Mouse (Mus musculus) ZHBTc4 (cell line): ENCODE results near the gene Fam205c.
A peak's percentile ranks its signal among the peaks of the same experiment; 100 is the strongest.

Experiments
- DNase-seq: peaks from one replicate; pipeline ENCODE4 v3.0.0-alpha.2; 2011; ENCODE audit warnings: low read depth, low spot score

Gene Fam205c

GRCm38 (mm10) chr4:42874134-42874533 lies at the start of gene Fam205c:
Gene Fam205c (minus strand): TSS chr4:42874234.
- no peak for DNase-seq

- no peak for DNase-seq
Observed at GRCm38 (mm10) chr4:42922461-42922860, 48.4 kb upstream of the Fam205c start.

GRCm38 (mm10) chr4:42922056-42922455 lies 48.0 kb upstream of the Fam205c start:
- no peak for DNase-seq

GRCm38 (mm10) chr4:42921536-42921935 lies 47.5 kb upstream of the Fam205c start:
- no peak for DNase-seq

DNA sequence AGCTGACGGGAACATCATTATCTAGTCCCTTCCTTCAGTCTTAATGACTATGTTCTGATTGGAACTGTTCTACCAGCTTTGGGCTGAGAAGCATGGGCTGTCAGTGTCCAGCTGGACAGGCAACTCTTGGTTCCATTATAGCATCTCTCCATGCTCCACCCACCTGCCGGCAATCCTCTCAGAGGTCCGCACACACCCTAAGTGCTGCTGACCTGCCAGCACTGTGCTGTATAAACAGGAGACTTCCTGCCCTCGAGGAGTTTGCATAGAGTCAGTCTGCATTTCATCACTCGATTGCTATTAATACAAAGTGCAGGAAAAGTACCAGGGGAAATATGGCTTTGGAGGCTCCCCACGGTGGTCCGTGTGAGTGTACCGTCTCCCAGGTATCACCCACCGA lies 46.7 kb upstream of the Fam205c start:
- no peak for DNase-seq

DNA sequence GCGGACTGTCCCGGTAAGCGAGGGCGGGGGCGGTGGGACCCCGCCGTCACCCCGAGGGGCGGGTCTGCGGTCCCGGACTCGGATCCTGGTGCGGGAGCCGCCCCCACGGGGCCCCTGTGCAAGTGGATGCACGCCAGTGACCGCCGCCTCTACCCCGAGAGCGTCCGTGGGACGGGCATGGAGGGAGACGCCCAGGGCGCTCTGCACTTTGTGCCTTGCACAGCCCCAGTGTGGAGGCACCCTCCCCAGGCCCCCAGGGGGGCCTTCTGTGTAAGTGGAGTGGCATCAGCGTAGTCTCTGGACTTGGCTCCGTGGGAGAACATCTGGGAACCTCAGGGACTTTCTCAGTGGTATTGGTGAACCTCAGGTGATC lies 43.4 kb upstream of the Fam205c start:
- DNase-seq: peak; percentile 35

- DNase-seq: peak; percentile 58
Observed at GRCm38 (mm10) chr4:42916617-42917401, 42.8 kb upstream of the Fam205c start, which contains the start of gene Phf24. Gene Phf24 (plus strand): TSS chr4:42916660.

- DNase-seq: no peak
Observed at GRCm38 (mm10) chr4:42915966-42916365, 41.9 kb upstream of the Fam205c start.

DNA sequence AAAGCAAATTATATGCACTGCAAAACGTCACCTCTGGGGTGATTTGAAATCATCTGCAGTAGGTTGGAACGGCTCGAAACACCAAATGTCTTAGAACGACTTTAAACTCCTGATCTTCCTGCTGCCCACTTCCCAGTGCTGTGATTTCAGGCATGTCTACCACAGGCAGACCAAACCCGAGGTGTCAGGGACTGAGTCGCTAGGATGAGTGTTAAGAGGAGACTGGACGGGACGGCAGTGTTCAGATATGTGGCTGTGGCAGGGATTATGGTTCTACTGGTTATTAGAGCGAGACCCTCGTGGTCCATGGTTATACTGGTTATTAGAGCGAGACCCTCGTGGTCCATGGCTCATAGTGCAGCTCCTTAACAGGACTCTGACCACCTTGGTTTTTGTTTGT lies 41.3 kb upstream of the Fam205c start:
- DNase-seq: no peak

GRCm38 (mm10) chr4:42913391-42913790 lies 39.4 kb upstream of the Fam205c start:
- DNase-seq: no peak

- no peak for DNase-seq
Observed at GRCm38 (mm10) chr4:42904966-42905365, 30.9 kb upstream of the Fam205c start.

DNA sequence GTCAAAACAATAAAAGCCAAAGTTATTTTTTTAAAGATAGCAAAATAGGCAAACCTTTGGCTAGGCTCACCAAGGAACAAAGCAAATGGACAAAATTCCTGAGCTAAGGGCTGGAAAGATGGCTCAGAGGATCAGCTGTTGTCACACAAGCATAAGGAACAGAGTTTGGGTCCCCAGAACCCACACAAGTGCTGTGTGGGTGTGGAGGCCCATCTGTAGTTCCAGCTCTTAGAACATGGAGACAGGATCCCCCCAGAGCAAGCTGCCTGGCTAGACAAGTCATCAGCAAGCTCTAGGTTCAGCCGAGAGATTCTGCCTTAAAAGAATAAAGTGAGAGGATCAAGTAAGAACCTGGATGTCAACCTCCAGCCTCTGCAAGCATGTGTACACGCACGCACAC lies 30.5 kb upstream of the Fam205c start:
- DNase-seq: no peak

DNA sequence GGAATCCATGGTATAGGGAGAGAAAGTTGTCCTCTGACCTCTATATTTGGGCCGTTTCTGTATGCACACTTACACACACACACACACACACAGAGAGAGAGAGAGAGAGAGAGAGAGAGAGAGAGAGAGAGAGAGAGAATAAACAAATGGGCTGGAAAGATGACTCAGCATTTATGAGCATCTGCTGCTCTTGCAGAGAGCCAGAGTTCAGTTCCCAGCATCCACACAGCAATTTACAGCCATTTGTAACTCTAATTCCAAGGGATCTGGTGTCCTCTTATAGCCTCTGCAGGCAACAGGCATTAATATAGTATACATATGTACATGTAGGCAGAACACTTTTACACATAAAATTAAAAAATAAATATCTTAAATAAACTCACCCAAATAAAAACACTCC lies 29.9 kb upstream of the Fam205c start:
- no peak for DNase-seq

DNA sequence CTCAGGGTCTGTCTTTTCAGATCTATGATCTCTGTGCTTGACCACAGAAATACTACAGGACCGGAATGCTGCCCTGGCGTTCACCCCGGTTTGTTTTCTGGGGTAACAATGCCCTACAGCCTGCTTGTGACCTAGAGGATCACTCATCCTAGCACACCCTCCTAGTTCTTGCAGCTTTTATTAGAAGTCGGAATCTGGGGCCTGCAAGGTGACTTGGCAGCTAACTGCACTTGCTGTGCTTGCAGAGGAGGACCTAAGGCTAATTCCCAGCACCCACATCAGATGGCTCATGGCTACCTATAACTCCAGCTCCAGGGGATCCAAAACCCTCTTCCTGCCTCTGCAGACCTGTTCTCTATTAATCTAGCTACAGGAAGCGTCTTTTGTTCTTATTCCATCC lies 28.7 kb upstream of the Fam205c start:
- no peak for DNase-seq

DNA sequence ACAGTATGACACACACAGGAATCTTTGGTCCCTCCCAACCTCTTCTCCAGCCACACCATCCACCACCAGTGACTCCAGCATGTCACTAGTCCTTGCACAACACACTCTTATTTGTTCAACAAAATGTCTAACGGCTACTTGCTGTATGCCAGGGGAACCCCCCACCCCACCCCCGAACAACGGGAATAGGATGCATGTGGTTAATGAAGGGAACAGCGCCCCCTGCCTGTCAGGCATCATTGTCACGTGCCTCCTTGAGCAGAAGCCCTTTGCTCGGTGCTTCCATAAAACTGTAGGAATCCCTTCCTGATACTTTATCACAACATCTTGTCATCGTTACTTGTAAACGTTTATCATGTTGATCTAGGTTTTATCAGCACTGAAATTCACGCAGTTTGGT lies 28.1 kb upstream of the Fam205c start:
- peak; percentile 69 for DNase-seq

GRCm38 (mm10) chr4:42900878-42901277 lies 26.8 kb upstream of the Fam205c start:
- DNase-seq: no peak

DNA sequence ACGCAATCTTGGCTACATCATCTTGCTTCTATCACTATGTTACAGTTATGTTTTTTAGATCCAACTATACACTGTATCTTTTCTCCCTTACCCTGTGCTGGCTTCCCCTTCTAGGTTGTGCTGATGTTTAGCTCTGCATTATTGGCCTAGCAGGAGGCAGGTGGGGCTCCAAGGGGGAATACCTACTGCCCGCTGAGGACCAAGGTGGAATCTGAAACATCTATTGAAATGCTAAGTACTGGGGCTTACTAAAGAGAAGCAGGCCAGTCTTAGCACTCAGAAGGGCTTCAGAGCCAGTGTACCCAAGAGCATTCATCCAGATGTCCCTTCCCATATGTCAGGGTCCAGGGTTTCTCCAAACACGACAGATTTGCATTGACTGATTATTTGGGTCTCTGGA lies 24.9 kb upstream of the Fam205c start:
- DNase-seq: peak; percentile 61

DNA sequence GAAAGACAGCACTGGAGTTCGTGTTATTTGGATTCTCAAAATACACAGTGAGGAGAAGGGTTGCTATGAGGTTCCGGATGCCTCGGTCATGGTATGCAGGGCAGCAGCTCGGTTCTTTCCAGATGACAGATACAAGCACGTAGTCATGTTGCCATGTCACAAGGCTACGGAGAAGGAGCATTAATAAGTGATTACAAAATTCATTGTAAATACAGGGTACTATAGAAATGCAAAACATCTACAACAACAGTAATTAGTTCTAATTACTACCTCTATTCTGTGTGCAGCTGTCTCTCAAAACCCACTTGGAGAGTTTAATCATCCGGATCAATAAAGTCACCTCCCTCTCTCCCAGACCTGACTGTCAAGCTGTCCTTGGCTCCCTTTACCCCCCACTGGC lies 21.1 kb upstream of the Fam205c start:
- DNase-seq: no peak

DNA sequence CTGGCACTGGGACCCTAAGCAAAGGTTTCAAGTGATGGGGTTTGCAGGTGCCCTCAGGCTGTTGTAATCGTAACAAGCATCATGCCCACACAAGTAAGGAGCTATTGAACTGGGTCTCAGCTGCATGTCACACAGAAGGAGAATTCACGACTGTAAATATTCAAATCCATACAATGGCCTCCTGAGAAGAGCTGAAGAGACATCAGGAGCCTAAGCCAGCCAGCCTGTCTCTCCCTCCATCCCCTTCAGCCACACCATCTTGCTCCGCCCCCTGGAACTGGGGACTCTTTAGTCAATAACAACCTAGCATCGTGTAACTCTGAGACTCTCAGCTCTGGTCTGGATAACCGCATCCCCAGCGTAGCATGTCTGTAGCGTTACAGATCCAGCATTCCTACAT lies 17.1 kb upstream of the Fam205c start:
- DNase-seq: no peak

DNA sequence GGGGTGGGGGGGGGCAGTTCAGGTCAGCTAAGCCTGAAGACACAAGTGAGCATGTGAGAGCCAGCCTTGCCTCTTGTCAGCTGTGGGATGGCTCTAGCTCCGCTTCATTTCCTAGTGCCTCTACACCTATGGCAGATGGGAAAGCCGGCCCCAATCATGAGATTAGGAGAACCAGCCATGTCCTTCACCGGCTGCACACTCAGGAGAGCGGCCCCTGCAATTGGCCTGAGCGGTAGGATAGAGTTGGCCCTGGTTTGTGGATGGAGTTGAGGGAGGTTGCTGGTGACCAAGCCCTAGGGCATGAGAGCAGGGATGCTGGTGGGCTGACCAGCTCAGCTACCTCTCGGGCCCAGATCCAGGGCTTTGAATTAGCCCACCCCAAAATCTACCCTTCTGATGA lies 14.8 kb upstream of the Fam205c start:
- no peak for DNase-seq

GRCm38 (mm10) chr4:42886926-42887325 lies 12.9 kb upstream of the Fam205c start:
- no peak for DNase-seq

DNA sequence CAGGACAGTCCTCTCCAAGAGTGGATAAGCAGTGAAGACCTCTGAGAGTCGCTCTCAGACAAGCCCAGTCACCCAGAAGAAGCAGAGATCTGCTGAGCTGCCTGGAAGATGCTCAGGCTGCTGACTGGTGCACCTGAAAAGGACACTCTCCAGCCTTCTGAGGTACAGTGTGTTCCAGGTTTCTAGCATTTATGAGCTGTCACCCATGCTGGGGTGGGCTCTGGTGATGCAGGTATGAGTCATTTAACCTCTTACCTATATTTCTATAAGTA lies 6.6 kb upstream of the Fam205c start:
- DNase-seq: no peak

DNA sequence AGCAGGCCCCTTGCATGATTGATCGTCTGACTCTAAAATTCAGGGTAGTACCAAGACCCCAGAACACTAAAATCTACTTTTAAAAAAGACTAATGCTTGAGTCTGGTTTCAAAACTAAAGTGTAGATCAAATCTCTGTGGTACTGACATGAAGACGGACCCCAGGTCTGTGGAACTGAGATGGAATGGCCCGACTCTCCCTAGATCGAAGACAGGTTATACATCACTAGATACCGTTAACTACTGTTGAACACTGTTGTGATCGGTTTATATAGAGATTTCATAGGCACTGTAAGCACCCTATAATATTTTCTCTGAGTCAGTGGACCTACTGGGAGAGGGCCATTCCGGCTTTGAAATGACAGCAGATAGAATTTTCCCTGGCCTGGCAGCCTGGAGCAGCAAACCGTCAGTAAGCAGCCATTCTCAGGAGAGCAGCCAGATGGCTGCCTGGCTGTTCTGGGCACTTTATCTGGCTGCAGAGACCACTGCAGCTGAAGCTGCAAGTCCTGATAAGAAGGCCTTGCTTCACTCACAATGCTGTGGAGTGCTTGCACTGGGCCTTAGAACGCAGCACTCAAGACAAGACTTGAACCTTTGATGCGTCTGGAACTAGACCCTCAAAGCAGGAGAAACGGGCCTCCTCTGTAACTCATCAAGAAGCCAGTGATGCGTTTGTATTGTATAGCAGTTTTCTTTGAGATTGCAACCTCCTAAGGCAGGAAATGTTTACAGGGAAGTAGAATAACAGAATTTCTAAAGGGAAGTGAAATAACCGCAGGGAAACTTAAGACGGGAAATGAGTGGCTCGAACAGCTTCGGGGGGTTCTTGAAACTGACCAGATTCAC lies 6.0 kb upstream of the Fam205c start:
- no peak for DNase-seq
